Mouse (Mus musculus) small intestine, adult 2 months (tissue): ENCODE data around the gene Tmem108. TPM values are rescaled to one million over a fixed set of nuclear protein-coding genes. Genes with fewer than 3 reads are reported as not detected.

Source experiments
- H3K27ac ChIP-seq: fragments of 200-500 bp; 2 replicates; pipeline ENCODE4 v1.5.1; 2012; ENCODE audit warnings: low read depth, low read length, control low read depth, inconsistent platforms; ENCODE audit not compliant: insufficient read depth
- H3K27me3 ChIP-seq: fragments of 200-500 bp; 2 replicates; pipeline ENCODE4 v1.6.1; 2012; ENCODE audit warnings: mild to moderate bottlenecking, moderate library complexity, low read length, inconsistent platforms; ENCODE audit not compliant: control insufficient read depth, insufficient read depth
- H3K36me3 ChIP-seq: fragments of 200-500 bp; 2 replicates; pipeline ENCODE4 v1.6.1; 2012; ENCODE audit warnings: mild to moderate bottlenecking, low read length, control low read depth, inconsistent platforms; ENCODE audit not compliant: control insufficient read depth, insufficient read depth
- H3K4me1 ChIP-seq: fragments of 200-500 bp; 2 replicates; pipeline ENCODE4 v1.6.1; 2012; ENCODE audit warnings: low read length, inconsistent platforms, mixed read lengths; ENCODE audit not compliant: control insufficient read depth, insufficient read depth, insufficient read length
- H3K4me3 ChIP-seq: fragments of 200-500 bp; 2 replicates; pipeline ENCODE4 v1.5.1; 2012; ENCODE audit warnings: low read depth, mild to moderate bottlenecking, control low read depth, inconsistent platforms, low read length, moderate library complexity
- CTCF ChIP-seq: fragments of 200-500 bp; IDR thresholded peaks from 2 replicates; pipeline ENCODE4 v1.5.1; 2012; ENCODE audit warnings: low read depth, mild to moderate bottlenecking, control low read depth, inconsistent platforms, low read length, moderate library complexity, mixed read lengths; ENCODE audit not compliant: insufficient replicate concordance, insufficient read length; ENCODE audit errors: extremely low read depth
- POLR2A ChIP-seq: fragments of 200-500 bp; IDR thresholded peaks from 2 replicates; pipeline ENCODE4 v1.6.1; 2012; ENCODE audit warnings: low read depth, mild to moderate bottlenecking, control low read depth, inconsistent platforms, low read length, moderate library complexity
- WGBS: fragments of 180-500 bp; shearing (Covaris S2); methylation state at CpG from one replicate; pipeline ENCODE4 v1.1.7; 2018; 5-methylcytosine and 5-hydroxymethylcytosine counted together
- polyA plus RNA-seq: library from polyadenylated mRNA; depleted of rRNA; stranded (reverse); fragments of >200 nt; gene quantifications from 2 replicates; pipeline ENCODE4 v1.2.3, GENCODE M21; 2012

Tmem108 gene
- polyA plus RNA-seq, 1 experiment: 0.85 TPM

GRCm38 (mm10) chr9:103645724-103646123 is 115.9 kb downstream of the Tmem108 start:
- H3K4me1 ChIP-seq: no peaks in the 10 kb centered on the region
- no peak overlapping the region for H3K4me3 ChIP-seq
- TF ChIP-seq CTCF (no peak), POLR2A (no peak)
- whole genome bisulfite sequencing: 83% methylated on average over 7 of the region's 7 CpGs
- H3K27ac ChIP-seq: no peak overlapping the region
- no peaks in the 10 kb centered on the region for H3K36me3 ChIP-seq
- H3K27me3 ChIP-seq: no peaks in the 10 kb centered on the region

DNA sequence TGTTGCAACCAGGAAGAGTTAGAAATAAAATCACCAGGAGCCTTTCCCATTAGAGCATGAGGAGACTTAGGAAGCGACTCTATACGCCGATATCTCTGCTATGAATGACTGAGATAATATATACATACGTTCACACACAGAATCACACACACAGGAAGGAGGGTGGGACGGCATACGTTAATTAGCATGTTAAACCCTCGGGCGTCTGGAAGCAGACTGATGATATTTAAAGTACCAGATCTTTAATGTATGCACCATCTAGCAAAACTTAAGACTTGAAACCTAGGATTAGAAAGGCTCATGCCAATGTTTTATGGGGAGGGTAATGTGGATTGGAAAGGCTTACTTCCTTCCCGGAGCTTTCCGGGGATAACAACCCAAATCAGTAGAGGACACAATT is 119.3 kb downstream of the Tmem108 start:
- Histone ChIP-seq H3K4me3 (no peak overlapping the region), H3K27me3 (no peaks in the 10 kb centered on the region), H3K36me3 (no peaks in the 10 kb centered on the region), H3K27ac (no peak overlapping the region), H3K4me1 (no peaks in the 10 kb centered on the region)
- 73% methylated on average over 10 of the region's 10 CpGs for WGBS
- no peak for TF ChIP-seq CTCF
- no peak for TF ChIP-seq POLR2A

- TF ChIP-seq POLR2A (no peak), CTCF (no peak)
- no peak overlapping the region for H3K27ac ChIP-seq
- no peaks in the 10 kb centered on the region for H3K36me3 ChIP-seq
- H3K4me1 ChIP-seq: no peaks in the 10 kb centered on the region
- no peak overlapping the region for H3K4me3 ChIP-seq
- H3K27me3 ChIP-seq: no peaks in the 10 kb centered on the region
- WGBS: 91% methylated on average over 4 of the region's 4 CpGs
Observed at GRCm38 (mm10) chr9:103641340-103641739, 120.3 kb downstream of the Tmem108 start.

DNA sequence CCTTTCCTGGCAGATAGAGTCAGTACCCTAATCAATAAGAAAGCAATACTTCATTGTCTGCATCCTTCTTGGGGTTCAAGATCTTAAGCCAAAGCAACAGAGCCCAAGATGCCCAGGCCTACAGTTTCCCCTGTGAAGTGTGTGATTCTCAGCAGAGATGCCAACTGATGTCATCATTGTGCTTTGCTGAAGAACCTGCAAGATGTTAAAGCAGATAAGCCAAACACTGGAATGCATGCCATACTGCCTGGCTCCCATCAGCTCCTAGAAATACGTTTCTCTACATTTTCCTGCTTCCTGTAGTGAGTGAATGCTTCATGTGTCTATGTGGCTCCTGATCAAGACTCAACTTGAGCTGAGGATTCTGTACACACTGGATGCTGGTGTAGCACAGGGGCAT is 122.2 kb downstream of the Tmem108 start:
- 19% methylated on average over 1 of the region's 1 CpGs for WGBS
- Histone ChIP-seq H3K27me3 (no peaks in the 10 kb centered on the region), H3K36me3 (no peaks in the 10 kb centered on the region), H3K4me3 (no peak overlapping the region), H3K27ac (no peak overlapping the region), H3K4me1 (no peaks in the 10 kb centered on the region)
- no peak for TF ChIP-seq POLR2A
- no peak for TF ChIP-seq CTCF

- H3K4me1 ChIP-seq: no peaks in the 10 kb centered on the region
Observed at GRCm38 (mm10) chr9:103637451-103637850, 124.2 kb downstream of the Tmem108 start.

GRCm38 (mm10) chr9:103636847-103637246 is 124.8 kb downstream of the Tmem108 start:
- no peak for TF ChIP-seq CTCF
- TF ChIP-seq POLR2A: no peak
- Histone ChIP-seq H3K4me3 (no peak overlapping the region), H3K36me3 (no peaks in the 10 kb centered on the region), H3K27me3 (no peaks in the 10 kb centered on the region), H3K27ac (no peak overlapping the region), H3K4me1 (no peaks in the 10 kb centered on the region)
- 36% methylated on average over 3 of the region's 3 CpGs for WGBS

More at GRCm38 (mm10) chr9:103637451-103637850, 124.2 kb downstream of the Tmem108 start:
- WGBS: 79% methylated on average over 3 of the region's 3 CpGs
- no peak overlapping the region for H3K4me3 ChIP-seq
- no peak overlapping the region for H3K27ac ChIP-seq
- H3K27me3 ChIP-seq: no peaks in the 10 kb centered on the region
- no peaks in the 10 kb centered on the region for H3K36me3 ChIP-seq
- TF ChIP-seq POLR2A: no peak
- no peak for TF ChIP-seq CTCF

- Histone ChIP-seq H3K4me3 (no peak overlapping the region), H3K36me3 (no peaks in the 10 kb centered on the region), H3K27me3 (no peaks in the 10 kb centered on the region), H3K27ac (no peak overlapping the region), H3K4me1 (no peaks in the 10 kb centered on the region)
- no peak for TF ChIP-seq POLR2A
- no peak for TF ChIP-seq CTCF
- 45% methylated on average over 9 of the region's 9 CpGs for WGBS
Observed at GRCm38 (mm10) chr9:103628861-103629469, 132.7 kb downstream of the Tmem108 start.
